Mouse (Mus musculus) forebrain, embryonic 11.5 days (tissue): ENCODE results near the gene Ctla2a. TPM values are rescaled to one million over a fixed set of nuclear protein-coding genes. Genes with fewer than 3 reads are reported as not detected.

Experiments
- ATAC-seq: fragments of 200-750 bp; cut with Nextera tagmentation; replicated peaks from 2 replicates; pipeline ENCODE4 v1.8.0; 2017; ENCODE audit warnings: moderate TSS enrichment; ENCODE audit not compliant: low FRiP score
- DNase-seq: peaks from one replicate; pipeline ENCODE4 v3.0.0-alpha.2; 2017; ENCODE audit warnings: low spot score
- H3K27ac ChIP-seq: fragments of 300-500 bp; sonication (generic); 2 replicates; pipeline ENCODE4 v1.5.1; 2014; ENCODE audit warnings: low read depth, low read length
- H3K27me3 ChIP-seq: fragments of 300-500 bp; sonication (generic); 2 replicates; pipeline ENCODE4 v1.6.1; 2014; ENCODE audit warnings: mild to moderate bottlenecking, low read length, mixed read lengths; ENCODE audit not compliant: control insufficient read depth, insufficient read depth
- H3K36me3 ChIP-seq: fragments of 300-500 bp; sonication (generic); 2 replicates; pipeline ENCODE4 v1.6.1; 2014; ENCODE audit warnings: mild to moderate bottlenecking, low read length, moderate library complexity, mixed read lengths; ENCODE audit not compliant: control insufficient read depth, insufficient read depth
- H3K4me1 ChIP-seq: fragments of 300-500 bp; sonication (generic); replicated peaks from 2 replicates; pipeline ENCODE4 v1.6.1; 2014; ENCODE audit warnings: low read length, mixed read lengths; ENCODE audit not compliant: control insufficient read depth, insufficient read depth
- H3K4me2 ChIP-seq: fragments of 300-500 bp; sonication (generic); 2 replicates; pipeline ENCODE4 v1.6.1; 2014; ENCODE audit warnings: low read depth, mild to moderate bottlenecking, low read length, moderate library complexity, mixed read lengths; ENCODE audit not compliant: severe bottlenecking
- H3K4me3 ChIP-seq: fragments of 300-500 bp; sonication (generic); 2 replicates; pipeline ENCODE4 v1.5.1; 2014; ENCODE audit warnings: low read depth, low read length
- H3K9ac ChIP-seq: fragments of 300-500 bp; sonication (generic); 2 replicates; pipeline ENCODE4 v1.6.1; 2014; ENCODE audit warnings: low read length
- H3K9me3 ChIP-seq: fragments of 300-500 bp; sonication (generic); 2 replicates; pipeline ENCODE4 v1.6.1; 2016; ENCODE audit warnings: low read length, mixed read lengths; ENCODE audit not compliant: control insufficient read depth
- WGBS: fragments of 180-500 bp; shearing (Covaris S2); extraction: QIAGEN DNeasy Blood & Tissue Kit; methylation state at CpG from one replicate; pipeline ENCODE4 v1.1.7; 2014; 5-methylcytosine and 5-hydroxymethylcytosine counted together
- polyA plus RNA-seq: library from polyadenylated mRNA; unstranded; fragments of >200 nt; fragmentation: Nextera tagmentation; extraction: Ambion mirVana; gene quantifications from 2 replicates; pipeline ENCODE4 v1.2.1, GENCODE M21; 2014

Gene Ctla2a
- polyA plus RNA-seq, 1 experiment from 2014 or later = 13.3 TPM

GRCm38 (mm10) chr13:60895406-60896160 lies 40.8 kb downstream of the Ctla2a start:
- Histone ChIP-seq H3K36me3 (no peaks in the 10 kb centered on the region), H3K27ac (no peak overlapping the region), H3K4me3 (no peak overlapping the region), H3K27me3 (no peaks in the 10 kb centered on the region), H3K4me1 (no peaks in the 10 kb centered on the region), H3K4me2 (no peak overlapping the region), H3K9me3 (no peaks in the 10 kb centered on the region), H3K9ac (no peak overlapping the region)
- DNase-seq = no peak
- no peak for ATAC-seq

GRCm38 (mm10) chr13:60892301-60892700 lies 44.1 kb downstream of the Ctla2a start:
- 93% methylated on average over 1 of the region's 1 CpGs for WGBS
- Histone ChIP-seq H3K9ac (no peak overlapping the region), H3K4me3 (no peak overlapping the region), H3K36me3 (no peaks in the 10 kb centered on the region), H3K27ac (no peak overlapping the region), H3K4me1 (no peaks in the 10 kb centered on the region), H3K9me3 (no peaks in the 10 kb centered on the region), H3K4me2 (no peak overlapping the region), H3K27me3 (no peaks in the 10 kb centered on the region)
- DNase-seq = no peak
- no peak for ATAC-seq

Other genes starting within 250 kb of the Ctla2a start
- gene BC051665, start 150.3 kb downstream of the Ctla2a start, polyA plus RNA-seq = not detected in 2 replicates
- not detected in 2 replicates for gene Ctsll3, start 133.8 kb downstream of the Ctla2a start, polyA plus RNA-seq
- gene 4930486L24Rik, start 72.2 kb downstream of the Ctla2a start, polyA plus RNA-seq = not detected in 2 replicates
- gene Gm49392, start 39.7 kb downstream of the Ctla2a start, polyA plus RNA-seq = not detected in 2 replicates
- 0.88 and 2.6 TPM in 2 replicates for gene Ctla2b, start 39.2 kb downstream of the Ctla2a start, polyA plus RNA-seq
- not detected in 2 replicates for gene Tpbpb, start 31.7 kb downstream of the Ctla2a start, polyA plus RNA-seq
- gene Gm49393, start 1.0 kb downstream of the Ctla2a start, polyA plus RNA-seq = not detected in 2 replicates
- gene Gm49391, start 54 bp downstream of the Ctla2a start, polyA plus RNA-seq = 0.99 and 1.7 TPM in 2 replicates
- not detected in 2 replicates for gene Tpbpa, start 5.4 kb upstream of the Ctla2a start, polyA plus RNA-seq
- not detected in 2 replicates for gene Ctsj, start 69.3 kb upstream of the Ctla2a start, polyA plus RNA-seq
- gene Ctsq, start 104.0 kb upstream of the Ctla2a start, polyA plus RNA-seq = not detected in 2 replicates
- gene Ctsr, start 227.6 kb upstream of the Ctla2a start, polyA plus RNA-seq = not detected in 2 replicates